Mouse (Mus musculus) induced T-regulatory cell, adult 2 months (primary cell): ENCODE results near the gene Wnt5a.

Experiments
- DNase-seq: peaks from one replicate; pipeline ENCODE4 v3.0.0-alpha.2; 2012; ENCODE audit warnings: low read depth

Gene Wnt5a

DNA sequence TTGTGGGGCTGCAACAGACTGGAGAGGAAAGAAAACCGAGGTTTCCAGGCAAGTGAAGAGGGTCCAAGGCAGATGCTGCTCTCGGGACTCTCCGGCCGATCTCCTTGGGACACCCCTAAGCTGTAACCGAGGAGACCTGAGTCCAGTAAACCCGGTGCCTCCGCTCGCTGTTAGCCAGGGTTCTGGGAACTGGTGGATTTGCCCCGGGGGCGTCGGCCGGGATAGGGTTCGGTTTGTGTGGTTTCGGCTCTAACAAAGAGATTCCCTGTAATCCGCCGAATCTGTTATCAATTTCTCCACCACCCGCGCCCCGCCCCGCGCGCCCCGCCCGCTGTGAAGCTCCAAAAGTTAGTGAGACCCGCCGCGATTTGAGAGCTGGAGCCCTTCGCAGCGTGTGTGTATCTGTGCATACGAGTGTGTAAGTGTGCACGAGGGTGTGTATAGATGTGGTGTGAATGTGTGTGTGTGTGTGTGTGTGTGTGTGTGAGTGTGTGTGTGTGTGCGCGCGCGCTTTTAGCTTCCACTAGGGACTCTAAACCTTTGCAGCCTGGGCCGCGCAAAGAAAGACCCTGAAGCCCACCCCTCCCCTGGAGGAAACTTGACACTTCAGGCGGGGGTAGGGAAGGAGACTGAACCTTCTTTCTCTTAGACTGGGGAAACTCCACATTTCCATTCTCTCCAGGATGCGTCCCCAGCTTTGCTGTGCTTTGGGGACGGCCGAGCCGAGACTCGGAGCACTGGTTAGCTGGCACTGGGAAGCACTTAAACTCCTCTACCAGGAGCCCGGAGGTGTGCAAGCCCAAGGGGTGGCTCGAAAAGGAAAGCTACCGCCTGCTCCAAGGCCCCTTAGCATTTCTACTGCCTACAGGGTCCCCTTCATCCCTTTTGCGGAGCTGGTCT, 5.1 kb downstream of the Wnt5a start:
- no peak for DNase-seq

DNA sequence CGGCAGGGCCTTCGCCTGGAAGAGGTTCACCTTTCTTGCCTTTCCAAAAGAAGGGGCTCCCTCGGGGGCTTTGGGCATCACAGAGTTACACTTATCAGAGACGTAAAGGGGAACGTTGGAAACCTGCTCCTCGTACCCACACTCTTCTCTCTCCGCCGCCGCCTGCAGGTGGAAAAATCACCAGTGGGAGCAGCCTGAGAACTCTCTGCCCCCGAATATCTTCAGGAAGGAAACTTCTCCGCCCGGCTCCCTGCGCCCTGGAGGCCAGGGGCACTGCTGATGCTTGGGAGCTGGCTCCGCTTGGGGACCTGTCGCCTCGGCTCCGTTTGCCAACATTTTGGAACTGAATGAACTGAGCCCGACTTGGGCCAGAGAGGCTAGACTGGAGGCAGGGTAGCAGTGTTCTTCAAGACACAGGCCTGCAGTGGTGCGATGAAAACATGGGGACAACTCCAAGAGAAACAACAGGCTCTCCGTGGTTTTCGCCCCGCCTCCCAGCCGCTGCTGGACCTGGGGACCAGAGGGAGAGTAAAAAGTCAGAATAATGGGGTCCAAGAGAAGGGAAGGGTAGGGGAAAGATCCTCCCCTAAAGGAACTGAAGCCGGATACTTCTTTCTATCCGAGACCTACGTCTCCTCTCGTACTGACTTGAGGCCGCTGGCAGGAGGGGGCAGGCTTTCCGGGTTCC, 5.9 kb downstream of the Wnt5a start:
- DNase-seq = no peak

DNA sequence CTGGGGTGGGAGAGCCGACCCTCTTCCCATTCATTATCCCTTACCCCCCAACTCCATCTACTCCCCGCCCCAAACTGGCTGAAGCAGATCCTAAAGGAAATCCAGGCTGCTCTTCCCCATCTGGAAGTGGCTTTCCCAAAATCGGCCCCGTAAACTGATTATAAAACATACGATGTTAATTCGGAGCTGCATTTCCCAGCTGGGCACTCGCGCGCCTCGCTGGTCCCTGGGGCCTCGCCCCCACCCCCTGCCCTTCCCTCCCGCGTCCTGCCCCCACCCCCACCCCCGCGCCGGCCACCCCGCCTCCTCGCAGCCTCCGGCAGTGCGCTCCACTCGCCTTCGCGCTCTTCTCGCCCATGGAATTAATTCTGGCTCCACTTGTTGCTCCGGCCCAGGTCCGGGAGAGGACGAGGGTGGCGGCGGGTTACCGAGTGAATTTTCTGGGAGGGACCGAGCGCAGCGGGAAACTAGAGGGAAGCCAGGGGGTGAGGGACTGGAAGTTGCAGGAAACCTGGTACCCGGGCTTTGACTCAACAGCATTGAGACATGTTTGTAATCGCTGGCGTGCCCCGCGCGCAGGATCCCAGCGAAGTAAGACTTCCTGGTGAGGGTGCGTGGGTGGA, 6.6 kb downstream of the Wnt5a start:
- no peak for DNase-seq

DNA sequence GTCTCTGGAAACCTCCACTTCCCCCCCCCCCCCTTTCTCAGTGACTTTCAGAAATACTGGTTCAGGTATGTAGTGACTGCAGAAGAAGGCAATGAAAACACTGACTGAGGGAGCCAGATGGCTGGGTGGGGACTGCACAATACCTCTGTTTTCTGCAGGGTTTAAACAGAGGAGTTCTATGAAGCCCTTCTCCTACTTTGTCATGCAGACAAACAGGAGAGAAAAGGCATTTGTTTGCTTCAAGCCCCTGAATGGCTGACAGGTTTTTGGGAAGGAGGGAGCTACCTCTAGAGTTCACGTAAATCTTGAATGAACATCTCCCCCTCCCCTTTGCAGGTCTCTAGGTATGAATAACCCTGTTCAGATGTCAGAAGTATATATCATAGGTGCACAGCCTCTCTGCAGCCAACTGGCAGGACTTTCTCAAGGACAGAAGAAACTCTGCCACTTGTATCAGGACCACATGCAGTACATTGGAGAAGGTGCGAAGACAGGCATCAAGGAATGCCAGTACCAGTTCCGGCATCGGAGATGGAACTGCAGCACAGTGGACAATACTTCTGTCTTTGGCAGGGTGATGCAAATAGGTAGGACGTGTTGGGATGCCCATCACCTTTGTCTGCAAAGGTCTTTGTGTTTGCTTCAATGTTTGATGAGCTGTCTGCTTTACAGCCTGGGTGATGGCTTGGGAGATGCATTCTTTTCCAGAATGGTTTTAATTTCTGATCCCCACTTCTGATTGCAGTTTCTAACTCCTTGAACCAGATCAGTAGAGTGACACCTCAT, 8.4 kb downstream of the Wnt5a start:
- DNase-seq = no peak

DNA sequence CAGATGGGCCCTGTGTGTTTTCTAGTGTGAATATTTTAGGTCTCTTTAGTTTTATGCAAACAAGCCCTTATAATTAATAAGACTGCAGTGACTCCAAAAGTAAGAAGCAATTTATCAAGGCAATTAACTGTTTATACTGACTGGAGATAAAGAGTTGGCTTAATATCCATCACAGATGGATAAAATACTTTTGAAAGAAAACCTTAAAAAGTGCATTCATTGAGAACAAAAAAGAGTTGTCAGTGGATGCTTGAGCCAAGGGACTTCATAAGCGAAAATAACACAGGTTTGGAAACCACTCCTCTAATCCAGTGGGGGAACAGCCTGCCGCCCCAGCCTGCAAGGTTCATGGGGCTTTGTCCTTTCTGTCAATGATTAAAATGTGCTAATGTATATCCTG, 9.6 kb downstream of the Wnt5a start:
- no peak for DNase-seq

DNA sequence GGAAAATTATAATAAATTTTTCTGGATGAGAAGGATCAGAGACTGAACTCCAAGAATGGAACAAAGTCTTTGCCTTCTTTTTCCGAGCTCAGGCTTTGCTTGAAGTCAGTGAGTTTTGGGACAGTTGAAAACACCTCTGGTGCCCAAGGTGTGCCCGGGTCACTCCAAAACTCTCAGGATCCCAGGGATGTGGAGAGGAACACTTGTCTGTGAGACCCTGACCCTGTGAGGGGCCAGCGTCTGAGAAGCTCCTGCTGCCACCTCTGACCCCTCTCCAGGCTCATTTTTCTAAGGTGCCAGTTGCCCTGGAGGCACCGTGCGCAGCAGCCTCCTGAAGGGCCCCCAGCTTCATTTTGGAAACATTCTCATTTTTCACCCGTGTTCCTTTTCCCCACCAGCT, 10.8 kb downstream of the Wnt5a start:
- no peak for DNase-seq

DNA sequence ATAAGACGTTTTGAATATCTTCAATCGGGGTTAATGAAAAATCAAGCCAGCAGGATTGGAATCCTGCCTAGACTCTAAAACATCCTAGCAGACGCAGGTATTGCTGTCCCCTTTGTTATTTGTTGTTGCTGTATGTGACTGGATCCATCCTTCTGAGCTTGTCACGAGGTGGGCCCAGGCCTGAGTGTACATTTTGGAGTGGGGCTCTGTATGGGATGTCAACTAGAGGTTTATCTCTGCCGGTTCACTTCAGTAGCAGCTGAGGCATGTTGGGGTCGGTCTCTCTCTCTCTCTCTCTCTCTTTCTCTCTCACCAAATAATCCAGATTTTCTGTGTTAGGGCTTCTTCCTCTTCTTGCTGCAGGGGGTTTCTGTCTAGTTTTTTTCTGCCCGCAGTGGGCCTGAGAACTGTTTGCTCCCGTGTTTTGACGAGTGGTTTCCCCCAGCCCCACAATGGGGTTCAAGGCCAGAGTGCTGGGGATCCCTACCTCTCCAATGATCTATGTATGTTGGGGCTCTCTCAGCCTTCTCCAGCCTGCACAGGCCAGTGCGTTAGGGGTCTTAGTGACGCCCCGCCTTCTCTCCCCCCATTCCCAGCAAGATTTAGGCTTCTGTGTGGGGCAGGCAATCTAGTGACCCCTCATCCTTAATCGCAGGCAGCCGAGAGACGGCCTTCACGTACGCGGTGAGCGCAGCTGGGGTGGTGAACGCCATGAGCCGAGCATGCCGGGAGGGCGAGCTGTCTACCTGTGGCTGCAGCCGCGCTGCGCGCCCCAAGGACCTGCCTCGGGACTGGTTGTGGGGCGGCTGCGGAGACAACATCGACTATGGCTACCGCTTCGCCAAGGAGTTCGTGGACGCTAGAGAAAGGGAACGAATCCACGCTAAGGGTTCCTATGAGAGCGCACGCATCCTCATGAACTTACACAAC, 13.3 kb downstream of the Wnt5a start:
- DNase-seq = no peak

DNA sequence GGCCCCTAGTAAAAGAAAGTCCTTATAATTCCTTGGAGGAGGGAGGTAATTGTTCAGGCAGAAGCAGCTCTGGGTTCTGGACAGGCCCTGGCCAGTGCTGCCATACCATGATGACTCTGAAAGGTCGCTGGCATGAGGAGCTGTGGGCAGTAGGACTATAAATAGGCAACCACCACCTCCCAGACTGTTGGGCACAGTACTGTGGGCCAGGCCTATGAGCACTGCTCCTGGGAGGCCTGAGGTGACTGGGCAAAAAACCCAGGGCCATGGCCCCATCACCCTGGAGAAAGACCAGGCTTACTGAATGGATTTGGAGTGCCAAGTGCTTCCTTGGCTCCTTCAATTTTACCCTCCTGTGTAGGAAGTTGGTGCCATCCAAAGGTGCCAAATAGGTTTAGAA, 16.6 kb downstream of the Wnt5a start:
- DNase-seq = no peak

DNA sequence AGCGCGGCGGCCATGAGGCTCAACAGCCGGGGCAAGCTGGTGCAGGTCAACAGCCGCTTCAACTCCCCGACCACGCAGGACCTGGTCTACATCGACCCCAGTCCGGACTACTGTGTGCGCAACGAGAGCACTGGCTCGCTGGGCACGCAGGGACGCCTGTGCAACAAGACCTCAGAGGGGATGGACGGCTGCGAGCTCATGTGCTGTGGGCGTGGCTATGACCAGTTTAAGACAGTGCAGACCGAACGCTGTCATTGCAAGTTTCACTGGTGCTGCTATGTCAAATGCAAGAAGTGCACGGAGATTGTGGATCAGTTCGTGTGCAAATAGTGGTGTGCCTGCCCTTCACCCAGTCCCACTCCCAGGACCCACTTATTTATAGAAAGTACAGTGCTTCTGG, 18.1 kb downstream of the Wnt5a start:
- DNase-seq = no peak

DNA sequence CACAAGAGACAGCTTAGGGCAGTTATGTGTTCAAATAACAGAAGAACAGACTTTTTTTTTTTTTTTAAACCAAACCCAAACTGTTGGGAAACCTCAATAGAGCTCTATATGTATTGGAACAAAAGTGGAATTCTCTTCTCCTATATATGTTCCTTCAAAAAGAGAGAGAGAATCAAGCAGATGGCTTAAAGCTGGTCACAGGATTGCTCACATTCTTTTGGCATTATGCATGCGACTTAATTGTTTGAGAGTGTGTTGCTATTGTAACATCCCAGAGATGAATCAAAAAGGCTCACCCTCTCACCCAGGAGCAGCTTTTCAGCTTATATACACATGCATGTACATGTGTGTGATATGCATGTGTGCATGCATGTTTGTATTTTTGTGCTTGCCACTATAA, 21.0 kb downstream of the Wnt5a start:
- DNase-seq = no peak

DNA sequence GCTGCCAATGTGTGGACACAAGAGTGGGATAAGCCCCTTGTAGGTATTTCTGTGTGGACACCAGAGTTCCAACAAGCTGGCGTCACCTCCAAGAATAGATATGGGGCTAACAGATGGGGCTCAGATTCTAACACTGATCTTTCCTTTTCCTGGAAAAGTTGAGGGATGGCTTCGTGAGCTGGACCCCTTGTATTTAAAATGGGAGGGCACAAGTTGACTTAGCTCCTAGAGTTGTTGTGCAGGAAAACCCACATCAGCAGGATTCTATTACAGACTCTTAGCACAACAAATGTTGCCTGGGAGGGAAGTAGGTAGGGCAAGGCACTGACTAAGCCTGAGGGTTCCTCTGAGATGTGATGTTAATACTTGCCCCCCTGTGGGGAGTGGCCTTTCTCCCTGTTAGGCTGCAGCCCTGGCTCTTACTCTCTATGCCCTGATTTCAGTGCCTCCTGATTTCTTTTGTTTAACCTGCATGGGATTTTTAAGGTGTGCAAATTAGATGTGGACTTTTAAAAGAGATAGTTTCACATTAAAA, 23.7 kb downstream of the Wnt5a start:
- DNase-seq = no peak

DNA sequence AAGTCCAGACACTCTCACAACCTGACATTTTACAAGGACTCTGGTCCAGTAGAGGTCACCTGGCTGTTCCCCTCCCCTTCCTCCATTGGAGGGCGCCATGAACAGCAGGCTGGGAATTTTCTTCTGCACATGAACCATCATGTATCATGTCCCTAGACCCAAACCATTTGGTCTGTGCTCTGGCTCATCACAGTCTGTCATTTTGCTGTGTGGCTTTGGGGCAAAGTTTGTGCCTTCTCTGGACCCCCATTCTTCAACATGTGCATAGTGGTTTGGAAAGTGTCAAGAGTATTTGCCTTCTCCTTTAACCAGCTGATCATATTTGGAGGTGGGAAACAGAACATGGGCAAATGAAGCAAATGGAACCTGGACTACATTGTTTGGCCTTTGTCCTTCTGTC, 27.0 kb downstream of the Wnt5a start:
- no peak for DNase-seq

DNA sequence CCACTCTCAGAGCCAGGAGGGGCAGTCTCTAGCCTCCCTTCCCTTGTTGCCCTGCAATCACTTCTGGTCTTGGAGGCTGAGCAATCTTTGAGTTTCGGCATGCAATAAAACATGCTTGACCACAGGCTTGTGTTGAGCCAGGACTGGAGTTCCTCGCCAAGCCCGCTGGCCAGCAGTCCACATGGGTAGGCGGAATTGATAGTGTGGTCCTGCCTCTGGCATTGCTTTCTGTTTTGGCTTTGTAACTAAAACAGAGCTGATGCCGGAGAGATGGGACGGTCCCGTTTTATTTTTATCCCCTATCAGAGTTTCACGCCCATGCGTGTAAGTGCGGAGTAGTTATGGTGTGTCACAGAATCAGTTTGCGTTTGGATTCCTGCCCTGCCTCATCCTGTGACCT, 28.4 kb downstream of the Wnt5a start:
- DNase-seq = no peak

DNA sequence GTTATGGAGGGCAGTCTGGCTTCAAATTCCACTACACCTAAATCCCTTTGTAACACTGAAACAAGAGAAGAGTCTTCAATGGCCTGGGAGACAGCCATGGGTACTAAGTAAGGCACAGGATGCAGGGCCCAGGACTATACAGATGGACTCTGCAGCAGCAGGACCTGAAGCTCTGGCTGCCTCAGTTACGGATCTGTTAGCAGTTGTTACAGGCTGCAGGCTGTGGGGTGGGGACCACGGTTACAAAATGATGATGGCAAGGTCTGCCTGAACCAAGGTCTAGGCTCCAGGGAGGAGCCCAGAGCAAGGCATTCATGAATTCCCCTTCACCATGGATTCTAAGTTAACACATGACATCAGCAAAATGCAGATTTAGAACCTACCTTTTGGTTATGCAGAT, 29.3 kb downstream of the Wnt5a start:
- DNase-seq = no peak

DNA sequence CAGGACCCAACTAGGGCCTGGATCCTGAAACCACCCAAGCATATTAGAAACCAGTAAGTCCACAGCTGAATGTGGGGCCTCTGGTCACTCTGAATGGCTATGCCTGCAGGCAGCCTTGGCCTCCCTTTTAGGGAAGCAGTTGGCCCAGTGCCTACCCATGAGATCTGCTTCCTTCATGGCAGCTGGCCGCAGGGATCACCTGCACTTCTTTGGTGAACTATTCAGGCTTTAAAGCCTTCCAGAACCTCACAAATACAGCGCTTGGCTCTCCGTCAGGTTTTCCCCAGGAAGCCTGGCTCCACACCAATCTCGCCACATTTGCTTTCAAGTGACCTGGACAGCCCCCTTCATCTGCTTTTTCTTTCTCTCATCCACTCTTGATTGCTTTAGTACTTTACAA, 31.3 kb downstream of the Wnt5a start:
- DNase-seq = no peak

DNA sequence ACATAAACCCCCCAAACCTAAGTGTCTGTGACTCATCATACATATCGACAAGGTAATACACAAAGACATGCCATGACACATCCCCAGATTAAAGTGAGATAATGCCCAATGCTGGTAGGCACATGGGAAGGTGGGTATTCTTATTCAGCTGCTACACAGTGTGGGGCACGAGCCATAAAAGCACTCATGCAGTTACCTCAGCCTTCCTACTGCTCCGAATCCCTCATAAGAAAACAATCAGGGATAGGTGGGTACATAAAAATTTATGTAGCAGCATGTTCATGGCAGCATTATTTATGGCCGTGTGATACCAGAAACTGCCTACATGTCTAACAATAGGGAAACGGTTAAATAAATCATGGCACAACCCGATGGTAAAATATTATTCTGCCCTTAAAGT, 35.0 kb downstream of the Wnt5a start:
- DNase-seq = no peak

DNA sequence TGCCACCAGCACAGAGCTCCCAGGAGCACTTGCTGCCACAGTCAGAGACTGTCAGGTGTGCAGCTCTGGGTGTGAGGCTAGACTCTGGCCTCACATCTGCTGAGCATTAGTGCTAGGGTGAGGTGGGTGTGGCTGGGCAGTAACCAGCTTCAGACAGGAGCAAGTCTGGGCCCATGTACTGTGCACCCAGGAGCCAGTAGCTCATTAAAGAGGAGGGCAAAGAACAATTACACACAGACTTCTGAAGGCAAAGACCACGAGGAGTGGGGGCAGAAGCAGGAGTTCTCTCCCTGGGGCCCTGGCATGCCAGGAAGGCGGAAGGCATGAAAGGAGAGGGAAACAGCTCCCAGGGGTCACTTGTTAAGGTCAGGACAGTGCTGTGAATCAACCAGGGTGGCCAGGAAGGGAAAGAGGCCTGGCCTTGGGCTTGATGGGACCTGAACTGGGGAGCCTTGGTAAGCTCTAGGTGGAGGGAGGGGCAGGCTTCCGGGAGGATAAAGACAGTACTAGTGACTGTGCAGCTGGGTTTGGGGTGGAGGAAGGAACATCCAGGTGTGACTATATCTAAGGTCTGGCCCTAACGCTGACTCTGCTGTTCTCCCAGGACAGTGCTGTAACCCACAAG, 37.7 kb downstream of the Wnt5a start:
- no peak for DNase-seq

DNA sequence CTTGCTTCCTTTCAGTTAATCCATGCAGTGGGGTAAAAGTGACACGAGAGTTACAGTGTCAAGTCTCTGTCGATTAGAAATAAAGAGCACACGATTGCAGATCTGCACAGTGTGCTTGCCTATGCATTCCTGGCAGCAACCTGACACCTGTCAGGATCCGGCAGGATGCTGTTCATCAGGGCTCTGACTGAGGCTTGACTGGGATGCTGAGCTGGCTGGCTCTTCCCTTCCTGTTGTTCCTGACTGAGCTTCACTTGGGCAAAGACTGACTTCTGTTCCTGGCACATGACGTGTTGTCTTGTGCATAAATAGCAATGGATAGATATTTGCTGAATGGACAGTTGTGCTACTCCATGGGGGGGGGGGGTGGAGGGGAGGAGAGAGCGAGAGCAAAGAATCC, 57.3 kb downstream of the Wnt5a start:
- no peak for DNase-seq
